Mouse (Mus musculus) lung, adult 18-20 months (tissue): Measurements from ENCODE around the gene Acvr2b.

Experiments used
- DNase-seq, 2 experiments: peaks; one replicate each; pipeline ENCODE4 v3.0.0; 2022; ENCODE audit warnings: mixed read lengths in 2 of 2

The Acvr2b gene

GRCm38 (mm10) chr9:119474717-119475611, 73.0 kb downstream of the Acvr2b start:
- no peak for DNase-seq

DNA sequence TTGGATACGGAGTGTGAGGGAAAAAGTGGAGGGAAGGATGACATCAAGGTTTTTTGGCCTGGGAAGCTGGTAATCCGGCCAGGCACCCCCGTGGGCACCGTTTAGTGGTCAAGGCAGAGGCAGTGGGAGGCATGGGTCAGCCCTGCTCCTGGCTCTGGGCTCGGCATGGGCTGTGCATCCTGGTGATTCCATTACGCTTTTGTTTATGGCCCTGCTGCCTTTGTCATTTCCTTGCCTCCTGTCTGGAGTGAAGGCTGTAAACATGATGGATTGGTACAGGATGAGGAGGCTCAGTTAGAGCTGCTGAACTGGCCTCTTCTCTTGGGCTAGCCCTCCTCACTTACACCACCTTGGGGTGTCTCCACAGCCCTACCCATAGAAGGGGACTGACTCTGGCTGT, 75.8 kb downstream of the Acvr2b start:
- no peak for DNase-seq

DNA sequence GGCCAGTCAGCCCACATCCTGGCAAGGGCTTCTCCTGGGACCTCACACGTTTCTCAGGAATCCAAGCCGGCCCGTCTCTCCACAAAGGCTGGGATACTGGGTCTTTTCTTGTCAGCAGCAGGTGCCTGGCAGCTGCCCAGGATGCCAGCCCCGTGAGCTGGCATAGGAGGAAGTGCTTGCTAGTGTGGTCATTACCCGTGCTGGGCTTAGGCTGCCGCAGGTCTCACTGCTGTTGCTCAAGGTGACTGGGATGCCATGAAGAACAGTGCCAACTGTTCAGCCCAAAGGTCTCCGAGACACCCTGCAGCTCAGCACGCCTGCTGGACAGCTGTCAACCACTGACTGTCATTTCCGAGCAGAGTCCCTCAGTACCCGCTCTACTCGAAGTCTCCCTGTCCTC, 76.4 kb downstream of the Acvr2b start:
- DNase-seq = no peak

DNA sequence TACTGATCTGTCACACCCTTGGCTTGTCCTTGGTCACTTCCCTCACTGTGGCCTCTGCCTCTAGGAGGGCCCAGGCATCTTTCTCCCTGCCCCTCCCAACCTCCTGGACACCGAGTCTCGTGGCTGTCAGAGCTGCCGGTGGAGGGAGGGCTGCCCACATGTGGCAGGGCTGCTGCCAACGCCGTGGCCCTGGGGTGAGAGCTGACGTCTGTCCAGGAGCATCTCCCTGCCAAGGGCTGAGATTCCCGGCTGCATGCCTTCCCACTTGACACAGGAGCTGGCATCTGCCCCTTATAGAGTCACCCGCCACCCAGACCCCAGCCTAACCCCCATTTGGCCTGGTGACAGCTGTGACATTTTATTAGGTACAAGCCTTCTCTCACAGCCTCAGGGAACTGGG, 77.4 kb downstream of the Acvr2b start:
- DNase-seq = no peak

GRCm38 (mm10) chr9:119481612-119482011, 79.7 kb downstream of the Acvr2b start:
- no peak for DNase-seq

DNA sequence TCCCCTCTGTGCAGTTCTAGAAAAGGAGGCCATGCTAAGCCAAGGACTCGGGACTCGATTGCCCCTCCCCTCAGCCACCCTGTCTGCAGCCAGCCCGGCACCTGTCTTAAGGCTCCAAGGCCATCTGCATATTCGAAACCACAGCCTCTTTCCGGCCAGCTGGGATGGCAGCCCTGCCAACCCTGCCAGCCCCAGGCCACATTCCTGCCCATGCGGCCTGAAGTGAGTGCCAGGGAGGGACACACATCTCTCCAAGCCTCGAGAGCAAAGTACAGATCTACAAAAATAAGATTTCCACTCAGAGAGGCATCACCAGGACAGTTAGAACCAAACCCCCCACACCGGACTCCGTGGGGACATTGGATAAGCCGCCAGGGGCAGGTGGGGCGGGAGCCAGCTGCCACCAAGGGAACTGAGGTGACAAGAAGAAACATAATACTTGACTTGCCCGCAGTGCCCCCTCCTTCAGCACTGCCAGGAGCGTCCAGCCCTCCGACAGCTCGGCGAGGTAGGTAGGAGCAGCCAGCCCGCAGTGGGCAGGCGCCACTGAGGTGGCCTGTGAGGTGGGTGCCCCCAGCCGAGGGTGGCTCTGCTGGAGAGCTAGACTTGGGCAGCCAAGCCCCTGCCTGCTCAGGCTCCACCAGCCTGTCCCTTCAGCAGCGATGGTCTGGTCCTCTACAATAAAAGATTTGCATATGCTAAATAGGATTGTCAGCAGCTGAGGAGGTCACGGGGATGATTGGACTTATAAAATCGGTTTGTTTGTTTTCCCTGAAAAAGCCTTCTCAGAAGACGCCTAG, 81.8 kb downstream of the Acvr2b start:
- DNase-seq = no peak

- no peak for DNase-seq
Observed at GRCm38 (mm10) chr9:119484420-119484819, 82.5 kb downstream of the Acvr2b start.
